10 mouse cellular contexts compared by ENCODE assay signal in genomic region chr17:17654997-17655828, GRCm38 (mm10). TPM values are rescaled to one million over a fixed set of nuclear protein-coding genes. Genes with fewer than 3 reads are reported as not detected.
DNase-seq lines count a peak whose midpoint lies in the region; ATAC-seq and TF ChIP-seq lines count a peak whose summit lies in the region.
"Had no signal": no experiment of that assay in that cellular context is flagged by ENCODE, and none has a peak within 500 bp of the region (broad histone marks: within the 10 kb centered on the region; RNA-seq: fewer than 3 reads in every experiment).

No protein-coding gene starts in this region.

- H3K36me3 ChIP-seq in heart, embryonic 11.5 days (ENCODE audit: control insufficient read depth, insufficient read depth, low read length), result no peaks in the 10 kb centered on the region
- no peaks in the 10 kb centered on the region for H3K36me3 ChIP-seq in lung, postnatal 0 days (ENCODE audit: insufficient read depth, low read length)

- 0 out of 2 replicates have a peak overlapping the region, but pooled peaks have one; percentile 18 for H3K9ac ChIP-seq in heart, embryonic 11.5 days (ENCODE audit: low read depth, low read length)
- H3K9ac ChIP-seq in lung, postnatal 0 days (replicated peaks; ENCODE audit: low read depth), result no peak overlapping the region

- H3K9me3 ChIP-seq in heart, embryonic 11.5 days (replicated peaks; ENCODE audit: control insufficient read depth, low read length), result no peaks in the 10 kb centered on the region
- no peaks in the 10 kb centered on the region for H3K9me3 ChIP-seq in lung, postnatal 0 days (ENCODE audit: low read length)

- H3K27me3 ChIP-seq in heart, embryonic 11.5 days (ENCODE audit: control insufficient read depth, insufficient read depth, low read length), result no peaks in the 10 kb centered on the region
- H3K27me3 ChIP-seq in lung, postnatal 0 days (replicated peaks; ENCODE audit: insufficient read depth, low read length), result no peaks in the 10 kb centered on the region

- no peak for DNase-seq in heart, adult 18-20 months
- peak; percentile 6 for DNase-seq in thymus, postnatal 14 days
- no peak for DNase-seq in thymus, postnatal 25 days
- DNase-seq in lung, postnatal 0 days (ENCODE audit: low spot score), result no peak
- DNase-seq in layer of hippocampus, adult 9-10 months (ENCODE audit: low spot score), result no peak
- DNase-seq: adrenal gland, postnatal 14 days had no signal

- whole genome bisulfite sequencing in heart, embryonic 11.5 days (ENCODE audit: insufficient replicate concordance), result 15% methylated on average over 10 of the region's 10 CpGs
- 12% methylated on average over 9 of the region's 10 CpGs for WGBS in lung, postnatal 0 days

- H3K4me1 ChIP-seq in heart, embryonic 11.5 days (ENCODE audit: control insufficient read depth, insufficient read depth, low read length), result 0 out of 2 replicates have a peak, but pooled peaks cover 5% of the 10 kb centered on the region
- no peaks in the 10 kb centered on the region for H3K4me1 ChIP-seq in lung, postnatal 0 days (ENCODE audit: insufficient read depth, low read depth, low read length)

- ATAC-seq in heart, embryonic 11.5 days (replicated peaks; ENCODE audit: insufficient number of reproducible peaks, low FRiP score, low TSS enrichment), result no peak
- peak; percentile 33; the same call in 1 of the 2 replicates for ATAC-seq in megakaryocyte, adult 5-6 weeks (ENCODE audit: poor library complexity, severe bottlenecking)
- no peak for ATAC-seq in cerebellum, adult (ENCODE audit: insufficient number of reproducible peaks, low FRiP score, low TSS enrichment)
- no peak for ATAC-seq in lung, postnatal 0 days

- H3K27ac ChIP-seq in heart, embryonic 11.5 days (ENCODE audit: low read depth, low read length), result no peak overlapping the region
- no peak overlapping the region for H3K27ac ChIP-seq in lung, postnatal 0 days (ENCODE audit: low read length)

- TF ChIP-seq EP300 in lung, postnatal 0 days (IDR thresholded peaks at IDR 0.05), result no peak

- no peak for TF ChIP-seq CTCF in lung, postnatal 0 days (IDR thresholded peaks at IDR 0.05)

- peak overlapping the region; percentile 49 for H3K4me2 ChIP-seq in heart, embryonic 11.5 days
- H3K4me2 ChIP-seq in lung, postnatal 0 days (replicated peaks; ENCODE audit: low read depth, low read length), result no peak overlapping the region

- H3K4me3 ChIP-seq in heart, embryonic 11.5 days (ENCODE audit: low read depth, low read length), result peak overlapping the region; percentile 11; the same call in 1 of the 2 replicates
- H3K4me3 ChIP-seq in lung, postnatal 0 days (ENCODE audit: low read depth, low read length), result no peak overlapping the region

RNA-seq across cellular contexts. Expression of gene Lnpep, which starts 30.4 kb away (rescaled TPM):
- 8.9 and 12.7 TPM in 2 replicates for polyA plus RNA-seq in heart, embryonic 11.5 days (2014; fragmentation: Nextera tagmentation; extraction: Ambion mirVana)
- total RNA-seq in heart, adult 18-20 months (2021), result 100 to 1,000 TPM; 154 to 167 TPM
- 89.2 and 89.9 TPM in 2 replicates for total RNA-seq in megakaryocyte, adult 5-6 weeks (2015)
- total RNA-seq in megakaryocyte, adult 5-6 weeks (2017), result 57.6 and 72.7 TPM in 2 replicates
- polyA plus RNA-seq in lung, postnatal 0 days (2015; fragmentation: Nextera tagmentation; extraction: Ambion mirVana), result 7.5 and 8.4 TPM in 2 replicates

RNA-seq across cellular contexts. Expression of gene Vmn2r90, which starts 48.3 kb away (rescaled TPM):
- polyA plus RNA-seq in heart, embryonic 11.5 days (2014; fragmentation: Nextera tagmentation; extraction: Ambion mirVana), result not detected in 2 replicates
- not detected for total RNA-seq in heart, adult 18-20 months (2021)
- not detected in 2 replicates for total RNA-seq in megakaryocyte, adult 5-6 weeks (2015)
- not detected in 2 replicates for total RNA-seq in megakaryocyte, adult 5-6 weeks (2017)
- not detected in 2 replicates for polyA plus RNA-seq in lung, postnatal 0 days (2015; fragmentation: Nextera tagmentation; extraction: Ambion mirVana)
- total RNA-seq: adrenal gland, postnatal 14 days; gastrocnemius, adult 8-10 months had no signal
